Mouse (Mus musculus): ENCODE results near the gene Agtpbp1. TPM values are rescaled to one million over a fixed set of nuclear protein-coding genes. Genes with fewer than 3 reads are reported as not detected.

The Agtpbp1 gene
- total RNA-seq, 2 experiments from 2014 or later = 353 to 356 TPM

DNA sequence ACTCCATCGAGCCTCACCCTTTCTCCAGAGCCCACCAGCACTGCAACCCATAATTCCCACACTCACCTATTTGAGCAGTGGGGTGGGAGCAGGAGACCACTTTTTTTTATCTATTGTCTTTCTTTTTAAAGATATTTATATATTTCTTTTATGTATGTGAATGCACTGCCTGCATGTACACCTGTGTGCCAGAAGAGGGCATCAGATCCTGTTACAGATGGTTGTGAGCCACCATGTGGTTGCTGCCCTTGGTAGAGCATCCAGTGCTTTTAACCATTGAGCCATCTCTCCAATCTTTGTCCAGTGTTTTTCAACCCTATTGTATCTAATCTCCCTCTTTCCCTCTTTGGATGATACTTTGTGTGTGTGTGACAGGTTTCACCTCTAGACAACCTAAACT, 150.5 kb downstream of the Agtpbp1 start:
- no peak for DNase-seq (ENCODE audit: low spot score in 2 of 2)

DNA sequence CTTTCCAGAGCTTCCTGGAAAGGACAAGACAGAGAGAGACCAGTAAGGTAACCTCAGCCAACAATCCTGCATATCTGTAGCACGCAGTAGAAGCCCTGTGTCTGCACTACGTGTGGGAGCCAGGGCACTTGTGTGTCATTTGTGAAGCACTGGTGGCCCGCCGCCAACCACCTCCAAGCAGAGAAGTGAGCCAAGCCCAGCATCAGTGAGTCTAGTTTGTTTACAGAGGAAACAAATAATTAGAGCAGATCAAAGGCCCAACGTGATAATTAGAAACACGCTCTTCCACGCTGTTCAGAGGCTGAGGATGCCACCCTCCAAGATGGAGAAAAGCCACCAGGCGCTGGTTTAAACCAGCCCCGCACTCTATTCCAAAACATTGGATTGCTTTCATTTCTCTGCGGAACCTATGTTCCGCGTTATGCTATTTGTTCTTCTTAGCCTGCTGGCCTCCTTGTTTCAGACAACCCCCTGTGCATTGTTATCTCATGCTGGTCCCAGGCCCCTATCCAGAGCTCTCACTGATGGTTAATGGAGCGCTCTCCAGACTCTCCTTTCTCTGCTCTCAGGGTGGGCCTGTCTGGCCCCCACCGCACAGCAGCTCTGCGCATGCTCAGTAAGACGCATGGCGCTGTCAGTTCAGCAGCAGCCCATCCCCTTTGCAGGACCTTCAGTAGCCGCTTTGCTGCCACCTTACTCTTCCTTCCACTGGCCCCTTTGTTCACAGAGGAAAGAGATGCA, 153.7 kb downstream of the Agtpbp1 start:
- DNase-seq (ENCODE audit: low spot score in 2 of 2) = peak; percentile 48 to 65

- DNase-seq (ENCODE audit: low spot score in 2 of 2) = no peak
These were observed 155.7 kb downstream of the Agtpbp1 start for GRCm38 (mm10) chr13:59429369-59429768.

GRCm38 (mm10) chr13:59423871-59424270, 161.2 kb downstream of the Agtpbp1 start:
- DNase-seq (ENCODE audit: low spot score in 2 of 2) = no peak

- DNase-seq (ENCODE audit: low spot score in 2 of 2) = peak in 1 of 2 experiments; percentile 24
These were observed 168.3 kb downstream of the Agtpbp1 start for GRCm38 (mm10) chr13:59416530-59417230.

- DNase-seq (ENCODE audit: low spot score in 2 of 2) = no peak
These were observed 171.1 kb downstream of the Agtpbp1 start for GRCm38 (mm10) chr13:59413885-59414284.

- no peak for DNase-seq (ENCODE audit: low spot score in 2 of 2)
These were observed 172.4 kb downstream of the Agtpbp1 start for GRCm38 (mm10) chr13:59412672-59413071.

DNA sequence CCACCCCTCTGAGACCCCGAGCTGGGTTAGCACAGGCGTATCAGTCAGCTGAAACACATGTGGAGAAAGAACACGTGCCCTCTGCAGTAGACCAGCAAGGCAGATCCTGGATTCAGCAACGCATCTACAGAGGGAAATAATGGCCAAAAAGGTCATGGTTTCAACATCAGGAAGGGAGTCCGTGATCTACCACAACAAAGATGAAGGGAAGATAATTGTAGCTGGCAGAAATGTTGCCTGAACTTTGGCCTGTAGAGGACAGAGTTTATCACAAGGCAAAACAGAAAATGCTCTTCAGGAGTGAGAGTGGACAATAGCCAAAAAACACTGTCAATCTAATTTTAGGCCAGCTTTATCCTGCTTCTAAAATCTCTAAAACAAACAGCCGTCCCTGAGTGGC, 177.8 kb downstream of the Agtpbp1 start:
- no peak for DNase-seq (ENCODE audit: low spot score in 2 of 2)

DNA sequence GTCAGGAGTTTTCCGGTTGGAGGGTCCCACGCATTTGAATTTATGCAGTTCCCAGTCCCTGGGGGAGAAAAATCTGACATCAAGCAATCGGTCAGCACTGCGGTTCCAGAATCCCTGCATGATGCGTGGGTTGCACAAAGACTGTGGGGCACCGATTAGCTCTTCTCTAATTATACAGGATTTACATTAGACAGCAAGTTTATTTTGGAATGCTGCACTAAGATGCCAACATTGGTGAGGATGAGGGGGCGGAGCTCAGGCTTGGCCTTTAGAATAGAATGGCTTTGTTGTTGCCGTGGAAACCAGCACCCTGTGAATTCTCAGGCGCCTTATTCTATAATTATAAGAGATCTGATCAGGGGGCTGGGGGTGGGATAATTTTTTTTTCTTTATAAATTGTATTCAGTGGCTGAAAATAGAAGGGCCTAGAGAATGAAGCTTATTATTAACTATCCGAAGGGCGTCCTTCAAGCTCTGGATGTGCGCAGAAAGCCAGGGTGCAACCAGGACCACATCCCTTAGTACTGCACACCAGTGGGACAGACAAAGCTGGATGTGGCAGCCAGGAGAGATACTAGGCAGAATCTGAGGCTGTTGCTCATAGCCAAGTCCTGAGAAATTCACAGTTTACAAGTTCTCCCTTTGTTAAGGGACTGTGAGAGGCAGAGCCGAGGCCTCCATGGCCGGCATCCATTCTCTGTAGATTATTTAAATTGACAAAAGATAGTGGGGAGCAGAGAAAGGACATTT, 182.8 kb downstream of the Agtpbp1 start:
- DNase-seq (ENCODE audit: low spot score in 2 of 2) = peak; percentile 69 to 86

GRCm38 (mm10) chr13:59397571-59397970, 187.5 kb downstream of the Agtpbp1 start:
- peak in 1 of 2 experiments; percentile 65 for DNase-seq (ENCODE audit: low spot score in 2 of 2)

Other genes with a start within 250 kb of the Agtpbp1 start
- gene Naa35, start within 50 bp of the Agtpbp1 start, total RNA-seq (2021) = 10 to 100 TPM; 85.7 to 90.3 TPM
- 10 to 100 TPM; 63.2 to 71.2 TPM for gene Golm1, start 90.6 kb upstream of the Agtpbp1 start, total RNA-seq (2021)
- not detected for gene 4921517D22Rik, start 108.9 kb upstream of the Agtpbp1 start, total RNA-seq (2021)
- under 1 TPM; 0.53 to 0.57 TPM for gene Spata31d1a, start 125.1 kb upstream of the Agtpbp1 start, total RNA-seq (2021)
- not detected for gene Spata31d1b, start 127.1 kb upstream of the Agtpbp1 start, total RNA-seq (2021)
- gene Spata31d1d, start 146.5 kb upstream of the Agtpbp1 start, total RNA-seq (2021) = not detected
- gene 1700014D04Rik, start 161.5 kb upstream of the Agtpbp1 start, total RNA-seq (2021) = under 1 TPM; 0.66 to 0.67 TPM
- gene Isca1, start 184.6 kb upstream of the Agtpbp1 start, total RNA-seq (2021) = 100 to 1,000 TPM; 151 to 155 TPM
- gene Gm49354, start 197.0 kb upstream of the Agtpbp1 start, total RNA-seq (2021) = not detected
- 10 to 100 TPM; 55.0 to 58.0 TPM for gene Tut7, start 237.9 kb upstream of the Agtpbp1 start, total RNA-seq (2021)